Mouse (Mus musculus) stomach, postnatal 0 days (tissue): ENCODE measurements around the gene Dnajc5.

Experiments
- CTCF ChIP-seq: IDR thresholded peaks from 2 replicates; pipeline ENCODE4 v1.5.1; 2016; ENCODE audit warnings: antibody characterized with exemption, low read depth, mild to moderate bottlenecking, moderate library complexity
- EP300 ChIP-seq: optimal IDR thresholded peaks from 2 replicates; pipeline ENCODE3; 2016; ENCODE audit warnings: antibody characterized with exemption

DNA sequence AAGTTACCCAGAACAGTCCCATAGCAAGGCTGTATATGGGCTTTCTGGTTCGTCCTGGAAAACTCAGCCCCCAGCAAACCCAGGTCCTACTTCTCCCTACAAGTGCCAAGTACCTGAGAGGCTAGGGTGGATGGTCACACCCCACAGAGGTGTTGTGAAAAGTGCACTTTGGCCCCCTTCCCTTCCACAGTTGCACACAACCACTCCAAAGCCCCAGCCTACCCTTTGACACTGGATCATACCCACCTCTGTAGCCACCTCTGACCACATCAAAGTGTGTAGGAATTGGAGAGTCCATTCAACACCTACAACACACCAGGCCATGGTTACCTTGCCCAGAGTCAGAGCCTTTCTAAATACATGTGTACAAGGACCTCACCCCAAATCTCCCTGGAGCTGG is 62.7 kb downstream of the Dnajc5 start:
- TF ChIP-seq EP300 (no peak), CTCF (no peak)
